Mouse (Mus musculus): ENCODE measurements around the gene Itgb6.

Gene Itgb6

DNA sequence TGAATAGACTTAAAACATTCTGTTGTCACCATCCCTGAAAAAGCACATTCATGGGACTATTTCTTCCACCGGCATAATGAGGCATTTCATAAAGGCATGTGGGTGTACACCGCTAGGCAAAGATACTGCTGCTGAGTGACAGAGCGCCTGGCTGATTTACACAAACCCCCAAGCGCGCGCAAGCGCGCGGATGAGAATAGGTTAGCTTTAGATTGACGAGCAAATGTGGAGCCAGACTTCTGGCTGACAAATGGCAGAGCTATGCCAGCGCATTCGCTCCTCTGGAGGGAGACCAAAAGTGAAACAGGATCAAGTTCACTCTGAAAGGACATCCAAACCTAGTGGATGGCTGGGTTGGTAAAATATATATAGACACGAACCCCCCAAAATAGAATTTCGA, at the start of gene Itgb6:
Gene Itgb6 (minus strand): TSS at position 130 of the 400 bp plus-strand sequence.
- peak; percentile 51 for DNase-seq

DNA sequence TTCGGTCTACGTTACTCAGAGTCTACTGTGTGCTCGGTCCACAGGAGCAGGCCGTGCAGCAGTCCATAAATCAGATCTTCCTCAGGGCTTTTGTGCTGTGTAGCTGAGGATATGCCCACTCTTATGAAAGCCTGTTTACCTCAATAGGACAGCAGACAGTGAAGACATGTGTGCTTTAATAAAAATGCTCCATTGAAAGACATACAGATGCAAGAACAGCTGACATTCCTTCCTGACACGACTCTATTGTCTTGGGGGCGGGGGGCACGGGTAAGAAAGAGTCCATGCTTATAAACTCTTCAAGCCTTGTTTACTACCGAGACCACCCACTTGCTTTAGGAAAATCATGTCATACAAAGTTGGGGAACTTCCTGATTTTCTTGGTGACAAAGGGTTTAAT, 44.0 kb upstream of the Itgb6 start:
- no peak for DNase-seq

DNA sequence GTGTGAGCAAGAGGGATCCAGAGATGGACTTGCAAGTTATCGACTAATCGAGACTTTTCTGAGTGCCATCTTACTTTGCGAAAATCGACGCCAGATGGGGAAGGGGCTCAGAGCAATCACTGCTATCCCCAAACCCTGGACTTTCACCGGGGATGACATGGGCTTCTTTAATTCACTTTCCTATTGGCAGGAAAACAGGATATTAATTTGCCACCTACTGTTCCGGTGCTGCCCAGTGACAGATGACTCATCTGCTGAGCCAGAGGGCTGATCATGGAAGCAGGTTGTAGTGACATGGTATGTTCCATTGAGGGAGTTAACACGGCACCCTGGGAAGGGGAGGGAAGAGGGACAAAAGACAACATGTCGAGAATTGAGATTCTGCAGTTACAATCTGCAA, 33.8 kb upstream of the Itgb6 start:
- no peak for DNase-seq

DNA sequence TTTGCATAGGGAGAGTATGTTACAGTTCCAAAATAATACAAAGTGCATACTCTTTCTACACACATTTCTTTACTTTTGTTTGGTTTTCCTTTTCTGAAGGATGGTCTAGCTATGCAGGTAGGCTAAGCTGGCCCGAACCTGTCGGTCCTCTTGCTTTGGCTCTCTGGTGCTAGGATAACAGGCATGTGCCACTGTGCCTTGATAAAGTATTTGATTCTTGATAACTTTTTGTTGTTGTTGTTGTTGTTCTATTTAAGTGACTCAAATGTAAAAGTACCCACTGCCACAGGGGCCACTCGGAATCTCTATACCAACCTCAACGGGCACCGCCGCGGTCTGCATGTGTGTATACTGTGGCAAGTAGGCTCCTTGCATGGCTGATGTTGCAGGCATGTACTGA, 32.7 kb upstream of the Itgb6 start:
- DNase-seq: no peak

DNA sequence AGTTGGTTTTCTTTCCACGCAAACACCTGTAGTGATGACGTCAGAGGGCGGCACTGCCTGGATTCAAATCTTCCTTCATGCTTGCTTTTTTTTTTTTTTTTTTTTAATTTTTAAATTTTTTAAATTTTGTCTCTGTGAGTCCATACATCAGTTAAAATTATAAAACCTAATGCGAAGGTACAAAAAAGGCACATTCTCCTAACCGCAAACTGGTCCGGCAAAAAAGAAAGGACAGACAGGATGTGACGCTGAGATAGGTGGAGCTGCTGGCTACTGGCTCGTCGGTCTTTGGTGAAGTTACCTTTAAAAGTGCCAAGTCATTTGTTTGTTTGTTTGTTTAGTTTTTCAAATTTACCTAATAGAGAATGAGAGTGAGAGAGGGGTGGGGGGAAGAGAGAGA, 28.8 kb upstream of the Itgb6 start:
- DNase-seq: no peak

DNA sequence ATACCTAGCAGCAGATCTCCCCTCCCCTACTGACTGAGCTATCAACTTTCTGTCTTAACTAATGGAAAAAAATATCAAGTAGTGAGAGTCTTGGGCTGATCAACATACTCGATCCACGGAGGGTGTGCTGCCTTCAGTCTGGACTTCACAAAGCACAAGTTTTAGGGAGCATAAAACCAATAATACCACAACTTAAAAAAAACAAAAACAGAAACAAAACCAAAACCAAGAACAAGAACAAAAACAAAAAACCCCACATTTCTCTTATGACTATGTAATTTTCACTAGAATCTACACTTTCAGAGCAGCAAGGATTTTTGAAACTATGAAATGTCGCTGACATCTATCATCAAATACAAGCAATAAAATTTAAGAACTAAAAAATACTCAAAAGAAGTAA, 28.1 kb upstream of the Itgb6 start:
- no peak for DNase-seq

DNA sequence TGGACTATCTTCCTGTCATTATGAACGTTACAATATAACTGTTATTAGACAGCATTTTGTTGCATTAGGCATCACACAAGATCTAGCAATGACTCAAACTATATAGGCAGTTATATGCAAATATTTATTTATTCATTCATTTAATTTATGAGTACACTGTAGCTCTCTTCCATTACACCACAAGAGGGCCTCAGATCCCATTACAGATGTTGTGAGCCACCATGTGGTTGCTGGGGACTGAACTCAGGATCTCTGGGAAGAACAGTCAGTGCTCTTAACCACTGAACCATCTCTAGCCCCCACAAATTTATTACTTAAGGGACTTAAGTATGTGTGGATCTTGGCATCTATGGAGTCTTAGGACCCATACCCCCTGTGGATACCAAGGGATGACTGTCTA, 26.1 kb upstream of the Itgb6 start:
- DNase-seq: no peak

DNA sequence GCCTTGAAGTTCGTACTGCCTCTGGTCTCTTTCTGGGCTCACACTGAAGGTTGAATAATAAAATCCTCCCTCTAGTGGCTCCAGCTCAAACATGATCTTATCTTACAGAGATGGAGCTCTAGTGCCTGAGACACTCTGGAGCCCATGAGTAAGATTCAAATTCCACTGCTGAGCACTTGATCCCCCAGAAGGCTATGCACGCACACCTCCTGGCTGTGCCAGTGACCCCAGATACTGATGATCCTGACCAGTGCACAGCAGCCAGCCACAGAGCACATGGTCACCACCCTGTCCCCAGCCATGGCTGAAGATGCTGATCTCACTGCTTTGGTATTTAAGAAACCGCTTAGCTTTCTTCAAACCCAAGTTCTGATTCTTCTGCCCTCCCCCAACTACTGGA, 25.1 kb upstream of the Itgb6 start:
- DNase-seq: no peak

DNA sequence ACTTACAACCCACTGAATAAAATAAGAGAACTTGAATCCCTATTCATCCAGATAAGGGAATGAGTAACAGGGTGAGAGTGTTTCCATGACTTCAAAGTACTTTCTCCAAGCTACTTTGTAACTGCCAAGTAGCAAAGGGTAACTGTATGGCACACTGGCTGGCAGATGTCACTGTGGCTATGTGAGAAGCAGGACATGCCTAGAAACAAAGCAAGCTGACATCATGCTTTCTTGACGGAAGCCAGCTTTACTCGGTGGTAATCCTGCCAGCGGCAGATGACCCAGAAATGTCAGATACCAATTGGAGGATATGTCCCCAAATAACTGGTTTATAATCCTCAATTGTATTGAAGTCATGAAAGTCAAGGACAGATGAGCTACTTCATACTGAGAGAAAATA, 22.2 kb upstream of the Itgb6 start:
- DNase-seq: no peak

DNA sequence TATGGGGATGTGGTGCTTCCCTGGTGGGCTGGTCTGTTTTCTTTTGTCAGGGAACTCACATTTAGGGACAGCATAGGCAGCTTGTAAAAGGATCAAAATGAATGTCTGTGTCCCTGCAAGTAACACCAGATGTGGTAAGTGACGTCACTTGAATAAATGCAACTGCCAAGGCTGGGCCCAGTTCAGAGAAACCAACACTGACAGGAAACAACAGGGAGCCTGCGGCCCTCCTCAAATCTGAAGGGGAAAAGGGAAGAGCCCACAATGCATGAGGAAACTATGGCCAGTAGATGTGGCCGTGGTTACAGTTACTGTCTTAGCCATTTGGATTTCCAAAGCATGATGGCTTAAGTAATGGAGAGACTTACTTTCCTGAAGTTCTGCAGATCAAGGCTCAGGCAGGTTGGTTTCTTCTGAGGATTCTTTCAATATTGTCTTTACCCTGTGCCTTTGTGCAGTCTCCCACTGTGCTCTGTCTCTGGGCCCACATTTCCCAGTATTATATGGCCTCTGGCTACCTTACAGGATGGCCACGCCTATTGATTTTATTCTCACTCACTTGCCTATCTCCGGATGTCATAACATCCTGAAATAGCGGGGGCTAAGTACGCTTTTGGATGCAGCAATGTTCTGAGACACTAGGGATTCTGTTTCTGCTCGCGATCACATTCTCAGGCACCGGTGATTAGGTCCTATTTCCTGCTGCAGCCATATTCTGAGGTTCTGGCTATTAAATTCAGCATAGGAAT, 17.1 kb upstream of the Itgb6 start:
- DNase-seq: no peak

DNA sequence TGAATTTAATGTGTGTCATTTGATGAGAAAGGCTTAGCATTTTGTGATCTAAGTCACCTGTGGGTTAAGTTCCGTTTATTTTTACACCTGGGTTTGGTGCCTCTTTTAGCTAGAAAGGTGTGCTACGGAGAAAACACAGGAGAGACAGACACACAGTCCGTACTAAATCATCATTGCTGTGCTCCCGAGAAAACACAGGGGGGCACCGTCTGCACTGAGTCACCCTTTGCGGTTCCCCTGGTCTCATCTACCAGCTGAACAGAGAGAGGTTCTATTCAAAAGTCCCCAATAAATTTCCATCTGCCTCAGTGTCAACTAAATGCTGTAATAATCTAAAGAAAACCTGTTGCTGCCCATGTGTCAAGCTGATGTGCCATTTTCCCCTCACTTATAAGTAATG, 8.5 kb upstream of the Itgb6 start:
- DNase-seq: no peak

DNA sequence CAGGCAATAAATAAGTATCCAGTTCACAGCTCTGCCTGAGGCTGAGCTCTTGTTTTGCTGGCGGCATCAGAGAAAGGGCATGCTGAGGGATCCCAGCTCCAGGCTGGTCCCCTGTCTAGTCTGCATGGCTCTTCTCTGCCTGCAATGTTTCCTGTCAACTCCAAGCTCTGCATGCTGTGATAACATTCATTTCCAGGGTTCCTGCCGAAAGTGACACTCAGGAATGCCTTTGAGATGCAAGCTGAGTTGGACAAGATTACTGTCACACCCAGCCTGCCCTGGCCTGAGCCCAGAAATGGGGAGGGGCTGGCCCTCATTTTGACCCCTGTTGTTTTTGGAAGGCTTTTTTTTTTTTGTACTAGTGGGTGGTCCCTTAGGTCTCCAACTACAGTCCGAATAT, 7.6 kb upstream of the Itgb6 start:
- DNase-seq: no peak

DNA sequence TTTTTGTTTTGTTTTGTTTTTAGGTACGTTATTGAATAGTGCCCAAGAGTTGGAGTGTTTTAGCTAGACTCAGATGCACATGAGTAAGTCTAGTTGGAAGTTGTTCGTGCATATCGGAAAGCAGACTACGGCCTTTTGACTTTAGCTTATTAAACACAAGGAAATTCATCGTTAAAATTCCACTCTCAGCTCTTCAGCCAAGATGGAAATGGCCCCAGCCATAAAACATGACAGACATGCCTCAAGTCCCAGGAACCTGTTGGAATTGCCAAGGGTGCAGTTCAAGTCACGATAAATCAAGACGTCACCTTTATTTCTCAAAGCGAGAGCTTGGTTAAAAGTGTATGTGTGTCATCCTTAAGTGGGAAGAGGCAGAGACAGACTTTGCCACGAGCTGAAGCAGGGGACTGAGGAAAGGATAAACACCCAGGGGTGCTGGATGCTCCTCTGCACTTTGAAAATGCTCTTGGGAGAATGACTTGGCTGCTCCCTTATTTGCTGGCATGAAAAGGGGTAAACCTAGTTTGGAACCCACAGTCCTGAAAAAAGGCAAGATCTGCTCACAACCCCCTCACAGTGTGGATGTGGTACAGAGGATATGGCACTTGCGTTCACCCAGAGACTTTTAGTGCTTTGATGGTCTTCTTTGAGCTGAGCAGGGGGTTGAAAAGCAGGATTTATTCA, 6.6 kb upstream of the Itgb6 start:
- DNase-seq: no peak

DNA sequence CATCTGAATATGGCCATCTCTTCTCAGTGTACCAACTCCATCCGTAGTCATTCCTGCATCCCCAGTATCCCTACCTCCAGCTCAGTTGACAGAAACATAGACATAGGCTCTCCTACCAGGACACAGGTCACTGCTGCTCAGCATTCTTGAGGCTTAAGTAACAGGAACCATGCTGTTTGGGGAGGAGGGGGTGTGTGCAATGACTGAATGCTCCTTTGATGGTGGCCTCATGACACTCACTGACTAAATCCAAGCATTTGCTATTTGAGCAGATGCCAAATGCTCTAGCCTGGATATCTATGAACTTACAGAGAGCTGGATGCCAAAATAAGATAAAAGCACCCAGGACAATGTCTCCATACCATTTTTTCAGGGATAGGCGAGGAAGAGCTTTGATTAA, 2.2 kb upstream of the Itgb6 start:
- DNase-seq: no peak

DNA sequence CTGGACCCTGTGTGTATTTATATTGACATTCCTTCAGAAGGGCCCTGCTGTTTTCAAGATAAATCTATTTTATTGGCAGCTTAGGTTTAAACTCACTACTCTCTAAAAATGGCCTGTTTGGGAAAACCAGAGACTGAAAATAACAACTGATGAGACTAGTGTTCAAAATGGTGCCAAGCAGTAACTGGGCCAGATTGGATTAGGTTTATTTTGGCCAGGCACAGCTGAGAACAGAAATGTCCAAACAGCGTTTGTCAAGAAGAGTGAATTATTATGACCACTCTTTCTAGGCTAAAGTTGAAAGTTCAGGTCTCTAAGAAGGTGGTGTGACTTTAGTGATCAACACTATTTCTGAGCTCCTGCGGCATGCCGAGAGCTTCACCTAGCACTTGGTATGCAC, 524 bp upstream of the Itgb6 start:
- DNase-seq: no peak

DNA sequence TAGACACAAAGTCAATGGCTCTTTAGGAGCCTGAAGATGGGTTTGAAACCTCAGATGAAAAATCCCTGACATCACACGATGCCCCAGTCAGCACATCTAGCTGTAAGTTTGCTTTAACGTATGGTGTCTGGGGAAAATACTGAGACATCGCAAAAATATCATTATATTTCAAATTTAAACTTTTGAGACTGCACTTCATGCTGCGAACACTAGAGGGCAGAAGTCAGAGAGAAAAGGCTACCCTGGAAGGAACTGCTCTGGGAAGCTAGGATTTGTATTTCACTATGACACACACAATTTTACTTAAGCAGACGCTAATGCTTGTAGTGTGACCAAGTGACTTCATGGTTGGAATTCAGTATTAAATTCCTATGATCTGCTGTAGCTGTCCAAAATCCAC, 1.5 kb downstream of the Itgb6 start:
- DNase-seq: peak; percentile 49

DNA sequence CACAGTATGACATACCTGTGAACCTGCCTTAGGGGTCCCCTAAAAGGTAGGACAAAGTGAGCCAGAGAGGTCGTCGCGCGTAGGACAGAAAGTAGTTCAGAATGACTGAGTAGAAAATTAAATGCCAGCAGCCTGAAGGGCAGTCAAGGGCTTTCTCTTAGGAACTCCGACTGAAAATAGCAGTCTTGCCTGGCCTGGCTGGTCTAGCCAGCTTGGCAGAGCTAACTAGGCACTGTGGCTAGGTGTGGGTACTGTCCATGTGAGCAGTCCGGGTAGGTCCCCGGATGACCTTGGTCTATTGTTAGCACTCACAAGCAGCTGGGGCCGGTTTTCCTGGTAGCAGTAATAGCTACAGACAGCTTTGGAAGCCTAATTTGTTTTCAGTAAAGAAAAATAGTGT, 2.2 kb downstream of the Itgb6 start:
- no peak for DNase-seq

DNA sequence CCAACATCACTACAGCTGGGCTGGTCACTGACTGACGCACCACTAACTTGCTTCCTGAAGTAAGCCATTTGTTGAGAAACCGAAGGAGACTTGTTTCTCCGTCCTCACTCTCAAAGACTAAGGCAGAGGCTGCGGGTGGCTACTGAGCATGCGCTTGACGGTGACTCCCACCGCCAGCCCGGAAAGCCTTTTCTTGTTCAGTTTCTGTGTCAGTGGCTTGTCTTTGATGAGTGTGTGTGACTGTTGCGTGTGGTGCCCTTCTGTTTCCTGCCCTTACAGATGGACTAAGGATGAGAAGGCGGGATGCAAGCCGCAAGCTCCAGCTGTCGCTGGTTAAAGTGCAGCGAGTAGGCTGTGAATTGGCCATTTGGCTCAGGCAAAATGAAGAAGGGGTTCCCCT, 5.1 kb downstream of the Itgb6 start:
- peak; percentile 29 for DNase-seq

DNA sequence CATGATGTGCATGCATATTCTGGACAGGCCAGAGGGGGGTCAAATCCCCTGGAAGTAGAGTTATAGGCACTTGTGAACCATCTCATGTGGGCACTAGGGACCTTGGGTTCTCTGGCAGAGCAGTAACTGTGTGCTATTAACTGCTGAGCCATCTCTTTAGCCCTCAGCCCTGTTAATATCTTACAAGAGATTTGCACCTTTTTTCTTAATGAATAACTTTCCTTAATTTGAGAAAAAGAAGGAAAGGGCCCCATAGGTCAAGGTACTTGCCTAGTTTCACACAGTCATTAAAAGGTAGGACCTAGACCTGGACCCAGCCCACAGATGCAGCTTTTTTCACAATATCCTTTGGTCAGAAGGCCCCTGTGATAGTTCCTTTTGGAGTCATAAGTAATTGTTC, 5.9 kb downstream of the Itgb6 start:
- DNase-seq: no peak

DNA sequence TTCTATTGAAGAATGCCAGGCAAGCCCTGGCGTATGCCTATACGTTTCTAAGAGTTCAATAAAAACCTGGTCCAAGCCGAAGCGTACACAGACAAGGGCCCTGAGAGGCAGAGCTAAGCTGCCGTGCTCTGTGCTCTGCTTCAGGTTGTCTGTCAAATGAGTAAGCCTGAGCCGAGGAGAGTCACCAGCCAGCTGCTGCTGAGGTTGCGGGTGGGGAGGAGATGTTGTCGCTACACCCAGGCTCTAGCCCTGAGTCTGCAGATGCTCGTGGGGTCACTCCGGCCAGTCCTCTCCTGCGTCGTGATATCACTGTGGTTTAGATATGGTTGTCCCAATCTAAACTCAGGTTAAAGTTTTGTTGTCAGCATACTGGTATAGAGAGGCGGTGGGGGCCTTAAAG, 6.7 kb downstream of the Itgb6 start:
- no peak for DNase-seq

DNA sequence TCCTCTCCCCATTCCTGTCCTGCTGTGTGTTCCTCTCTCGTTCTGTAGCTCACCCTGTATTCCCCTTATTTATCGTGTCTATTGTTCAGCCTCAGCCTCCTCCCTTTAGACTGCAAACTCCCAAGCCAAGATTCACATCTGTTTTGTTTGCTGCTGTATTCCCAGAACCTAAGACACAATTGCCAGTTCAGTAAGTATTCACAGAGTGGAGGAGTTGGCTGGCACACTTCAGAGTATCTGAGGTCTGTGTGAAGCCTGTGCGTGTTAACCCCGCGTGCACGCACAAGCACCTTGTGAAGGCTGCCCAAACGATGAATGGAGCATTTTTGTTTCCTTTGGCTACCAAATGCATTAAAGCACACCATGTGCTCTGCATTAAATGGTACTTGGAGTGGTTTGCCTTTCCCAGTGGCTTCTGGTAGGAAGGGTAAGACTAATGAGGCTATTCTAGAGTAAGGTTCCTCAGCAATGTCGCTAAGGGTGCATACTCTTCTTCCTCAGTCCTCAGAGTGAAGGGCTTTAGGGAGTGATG, 7.4 kb downstream of the Itgb6 start:
- DNase-seq: no peak

DNA sequence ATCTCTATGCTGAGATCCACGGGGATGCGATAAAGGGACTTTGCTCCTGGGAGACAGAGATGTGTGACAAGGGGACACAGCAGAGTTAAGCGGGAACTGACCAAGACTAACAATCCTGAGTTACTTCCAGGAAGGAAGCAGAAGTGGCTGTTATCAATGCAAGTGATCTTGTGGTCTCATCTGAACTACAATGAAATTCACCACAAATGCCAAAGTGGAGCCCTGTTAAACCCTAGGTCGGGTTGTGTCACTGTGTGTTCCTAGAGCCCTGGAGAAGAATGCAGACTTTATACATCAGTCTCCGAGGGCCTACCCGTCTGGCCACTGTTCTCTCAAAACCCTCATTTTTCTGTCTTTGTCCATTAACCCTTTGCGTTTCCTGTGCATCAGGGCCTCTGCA, 8.0 kb downstream of the Itgb6 start:
- DNase-seq: no peak

DNA sequence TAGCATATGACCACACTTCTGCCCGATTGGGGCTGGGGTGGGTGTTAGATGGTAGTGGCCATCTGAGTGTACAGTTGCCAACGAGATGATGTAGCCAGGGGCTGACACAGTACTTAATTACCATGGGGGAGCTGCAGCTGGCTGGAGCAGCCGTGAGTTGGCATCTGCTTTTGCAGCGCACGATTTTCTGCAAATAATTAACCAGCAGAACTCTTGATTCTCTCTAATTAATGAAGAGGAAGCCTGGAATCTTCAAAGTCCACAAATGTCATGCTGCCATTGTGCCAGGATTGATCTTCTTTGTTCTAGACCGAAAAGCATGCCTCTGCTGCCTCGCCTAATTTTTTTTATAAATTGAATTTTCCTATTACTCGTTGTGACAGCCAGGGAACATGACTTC, 8.6 kb downstream of the Itgb6 start:
- DNase-seq: no peak

DNA sequence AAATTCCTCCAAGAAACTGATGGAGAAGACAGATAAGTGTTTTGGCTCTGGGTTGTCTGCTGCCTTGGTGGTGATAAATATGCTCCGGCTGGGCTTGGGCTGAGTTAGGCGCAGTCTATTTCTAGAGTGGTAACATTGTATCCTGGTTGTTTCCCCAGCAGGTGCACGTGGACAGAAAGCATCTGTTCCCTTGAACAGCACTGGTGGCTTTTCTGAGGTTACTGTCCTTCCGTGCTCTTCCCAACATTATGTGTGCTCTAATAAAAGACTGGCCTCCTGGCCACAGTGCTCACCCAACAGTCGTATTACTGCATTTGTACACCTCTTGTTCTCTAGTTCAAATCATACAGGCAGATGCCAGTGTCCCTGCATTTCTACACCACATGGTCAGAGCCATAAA, 9.6 kb downstream of the Itgb6 start:
- DNase-seq: no peak

DNA sequence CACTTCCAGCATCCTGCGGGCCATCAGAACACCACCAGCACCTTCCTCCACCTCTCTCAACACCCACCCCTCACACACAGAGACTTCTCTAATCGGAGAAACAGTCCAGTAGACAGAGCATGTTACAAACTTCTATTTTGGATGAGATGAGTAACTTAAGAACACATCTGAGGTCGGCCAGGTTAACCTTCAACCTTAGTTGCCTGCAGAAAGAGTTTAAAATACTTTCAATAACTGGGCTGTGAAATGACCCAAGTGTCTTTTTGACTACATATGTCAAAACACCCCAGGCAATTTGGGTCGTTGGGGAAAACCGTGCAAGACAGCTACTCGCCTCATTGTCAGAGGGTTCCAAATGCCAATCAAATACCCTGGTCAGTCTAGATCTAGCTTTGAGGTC, 10.0 kb downstream of the Itgb6 start:
- DNase-seq: no peak
